Mouse (Mus musculus) heart, embryonic 14.5 days (tissue): ENCODE results near the gene Smarca2. TPM values are rescaled to one million over a fixed set of nuclear protein-coding genes. Genes with fewer than 3 reads are reported as not detected.

ENCODE experiments used
- ATAC-seq: fragments of 200-750 bp; cut with Nextera tagmentation; 2 replicates; pipeline ENCODE4 v1.8.0; 2017; ENCODE audit warnings: low read depth, moderate TSS enrichment; ENCODE audit not compliant: insufficient number of reproducible peaks, insufficient read depth, low FRiP score
- H3K27ac ChIP-seq, 2 experiments: fragments of 200-500 bp in 1 of 2; fragments of 300-500 bp in 1 of 2; sonication (generic) in 1 of 2; replicated peaks in 1 of 2; 2 replicates each; pipeline ENCODE4 v1.5.1; 2012 to 2014; ENCODE audit warnings: low read depth in 2 of 2, low read length in 2 of 2, control low read depth in 1 of 2, mild to moderate bottlenecking in 1 of 2, mixed read lengths in 1 of 2; ENCODE audit not compliant: control insufficient read depth in 1 of 2, insufficient read depth in 1 of 2
- H3K27me3 ChIP-seq: fragments of 300-500 bp; sonication (generic); 2 replicates; pipeline ENCODE4 v1.6.1; 2014; ENCODE audit warnings: mild to moderate bottlenecking, low read length, control low read depth; ENCODE audit not compliant: control insufficient read depth, insufficient read depth
- H3K36me3 ChIP-seq: fragments of 300-500 bp; sonication (generic); 2 replicates; pipeline ENCODE4 v1.6.1; 2014; ENCODE audit warnings: mild to moderate bottlenecking, control low read depth, low read length, mixed read lengths; ENCODE audit not compliant: control insufficient read depth, insufficient read depth
- H3K4me1 ChIP-seq, 2 experiments: fragments of 200-500 bp in 1 of 2; fragments of 300-500 bp in 1 of 2; sonication (generic) in 1 of 2; 2 replicates each; pipeline ENCODE4 v1.6.1; 2012 to 2014; ENCODE audit warnings: low read length in 2 of 2, control low read depth in 1 of 2, mixed read lengths in 1 of 2; ENCODE audit not compliant: control insufficient read depth in 2 of 2, insufficient read depth in 2 of 2
- H3K4me2 ChIP-seq: fragments of 300-500 bp; sonication (generic); 2 replicates; pipeline ENCODE4 v1.6.1; 2014; ENCODE audit warnings: mild to moderate bottlenecking, low read length
- H3K4me3 ChIP-seq, 2 experiments: fragments of 200-500 bp in 1 of 2; fragments of 300-500 bp in 1 of 2; sonication (generic) in 1 of 2; 2 replicates each; pipeline ENCODE4 v1.5.1; 2012 to 2014; ENCODE audit warnings: low read length in 2 of 2, mild to moderate bottlenecking in 2 of 2, control low read depth in 1 of 2, low read depth in 1 of 2, moderate library complexity in 1 of 2; ENCODE audit not compliant: control insufficient read depth in 1 of 2, insufficient read depth in 1 of 2
- H3K9ac ChIP-seq: fragments of 300-500 bp; sonication (generic); 2 replicates; pipeline ENCODE4 v1.6.1; 2014; ENCODE audit warnings: mild to moderate bottlenecking, low read length
- H3K9me3 ChIP-seq: fragments of 300-500 bp; sonication (generic); 2 replicates; pipeline ENCODE4 v1.6.1; 2016; ENCODE audit warnings: low read length, control low read depth; ENCODE audit not compliant: control insufficient read depth
- WGBS: fragments of 180-500 bp; shearing (Covaris S2); extraction: QIAGEN DNeasy Blood & Tissue Kit; methylation state at CpG from one replicate; pipeline ENCODE4 v1.1.7; 2014; 5-methylcytosine and 5-hydroxymethylcytosine counted together
- polyA plus RNA-seq: library from polyadenylated mRNA; unstranded; fragments of >200 nt; fragmentation: Nextera tagmentation; extraction: Ambion mirVana; gene quantifications from 2 replicates; pipeline ENCODE4 v1.2.1, GENCODE M21; 2014

Gene Smarca2
- polyA plus RNA-seq, 1 experiment from 2014 or later: 32.3 TPM

- Histone ChIP-seq H3K4me1 (no peaks in the 10 kb centered on the region), H3K27me3 (no peaks in the 10 kb centered on the region), H3K27ac (no peak overlapping the region), H3K36me3 (peaks cover 28% of the 10 kb centered on the region), H3K4me3 (no peak overlapping the region), H3K4me2 (no peak overlapping the region), H3K9ac (no peak overlapping the region), H3K9me3 (no peaks in the 10 kb centered on the region)
- 52% methylated on average over 6 of the region's 6 CpGs for WGBS
- no peak for ATAC-seq
These were observed 71.1 kb downstream of the Smarca2 start for GRCm38 (mm10) chr19:26675917-26676316.

- Histone ChIP-seq H3K4me2 (no peak overlapping the region), H3K4me1 (no peaks in the 10 kb centered on the region), H3K27me3 (no peaks in the 10 kb centered on the region), H3K27ac (no peak overlapping the region), H3K9me3 (no peaks in the 10 kb centered on the region; the same call in 1 of the 2 replicates), H3K9ac (no peak overlapping the region), H3K36me3 (peaks cover 34% of the 10 kb centered on the region), H3K4me3 (no peak overlapping the region)
- no peak for ATAC-seq
- WGBS: 38% methylated on average over 8 of the region's 8 CpGs
These were observed 73.7 kb downstream of the Smarca2 start for GRCm38 (mm10) chr19:26678543-26678942.

- Histone ChIP-seq H3K9ac (no peak overlapping the region), H3K4me3 (no peak overlapping the region), H3K4me2 (no peak overlapping the region), H3K36me3 (peaks cover 29% of the 10 kb centered on the region), H3K27me3 (no peaks in the 10 kb centered on the region), H3K27ac (no peak overlapping the region), H3K9me3 (no peaks in the 10 kb centered on the region; the same call in 1 of the 2 replicates), H3K4me1 (no peaks in the 10 kb centered on the region)
- ATAC-seq: no peak
- 61% methylated on average over 3 of the region's 3 CpGs for WGBS
These were observed 74.8 kb downstream of the Smarca2 start for GRCm38 (mm10) chr19:26679674-26680073.

GRCm38 (mm10) chr19:26681549-26681948, 76.7 kb downstream of the Smarca2 start:
- peaks cover 30% of the 10 kb centered on the region for H3K36me3 ChIP-seq
- ATAC-seq: no peak
- 86% methylated on average over 8 of the region's 8 CpGs for WGBS

GRCm38 (mm10) chr19:26682130-26682529, 77.3 kb downstream of the Smarca2 start:
- Histone ChIP-seq H3K4me3 (no peak overlapping the region), H3K9me3 (no peaks in the 10 kb centered on the region; the same call in 1 of the 2 replicates), H3K9ac (no peak overlapping the region), H3K36me3 (peaks cover 36% of the 10 kb centered on the region), H3K27me3 (no peaks in the 10 kb centered on the region), H3K4me2 (no peak overlapping the region), H3K4me1 (no peaks in the 10 kb centered on the region), H3K27ac (no peak overlapping the region)
- no peak for ATAC-seq
- 89% methylated on average over 4 of the region's 4 CpGs for WGBS

More at GRCm38 (mm10) chr19:26681549-26681948, 76.7 kb downstream of the Smarca2 start:
- no peaks in the 10 kb centered on the region; the same call in 1 of the 2 replicates for H3K9me3 ChIP-seq
- no peaks in the 10 kb centered on the region for H3K4me1 ChIP-seq
- H3K27ac ChIP-seq: no peak overlapping the region
- H3K4me2 ChIP-seq: no peak overlapping the region
- H3K9ac ChIP-seq: no peak overlapping the region
- H3K4me3 ChIP-seq: no peak overlapping the region
- no peaks in the 10 kb centered on the region for H3K27me3 ChIP-seq

- Histone ChIP-seq H3K4me2 (no peak overlapping the region), H3K4me3 (no peak overlapping the region), H3K27ac (no peak overlapping the region), H3K4me1 (no peaks in the 10 kb centered on the region), H3K36me3 (peaks cover 37% of the 10 kb centered on the region), H3K27me3 (no peaks in the 10 kb centered on the region), H3K9me3 (no peaks in the 10 kb centered on the region; the same call in 1 of the 2 replicates), H3K9ac (no peak overlapping the region)
- 88% methylated on average over 2 of the region's 2 CpGs for WGBS
- ATAC-seq: no peak
These were observed 77.9 kb downstream of the Smarca2 start for GRCm38 (mm10) chr19:26682731-26683130.

- ATAC-seq: no peak
These were observed 78.9 kb downstream of the Smarca2 start for GRCm38 (mm10) chr19:26683731-26684130.

GRCm38 (mm10) chr19:26690516-26690915, 85.7 kb downstream of the Smarca2 start:
- ATAC-seq: no peak
- Histone ChIP-seq H3K9me3 (no peaks in the 10 kb centered on the region), H3K4me3 (no peak overlapping the region), H3K36me3 (peaks cover 42% of the 10 kb centered on the region), H3K4me2 (no peak overlapping the region), H3K9ac (no peak overlapping the region), H3K4me1 (no peaks in the 10 kb centered on the region), H3K27ac (no peak overlapping the region), H3K27me3 (no peaks in the 10 kb centered on the region)
- 72% methylated on average over 4 of the region's 4 CpGs for WGBS

More at GRCm38 (mm10) chr19:26683731-26684130, 78.9 kb downstream of the Smarca2 start:
- Histone ChIP-seq H3K27ac (no peak overlapping the region), H3K4me2 (no peak overlapping the region), H3K36me3 (peaks cover 32% of the 10 kb centered on the region), H3K27me3 (no peaks in the 10 kb centered on the region), H3K9me3 (no peaks in the 10 kb centered on the region; the same call in 1 of the 2 replicates), H3K9ac (no peak overlapping the region), H3K4me1 (no peaks in the 10 kb centered on the region), H3K4me3 (no peak overlapping the region)
- WGBS: 77% methylated on average over 8 of the region's 8 CpGs
